Mouse (Mus musculus): ENCODE measurements around the gene Ddhd1.

The Ddhd1 gene

DNA sequence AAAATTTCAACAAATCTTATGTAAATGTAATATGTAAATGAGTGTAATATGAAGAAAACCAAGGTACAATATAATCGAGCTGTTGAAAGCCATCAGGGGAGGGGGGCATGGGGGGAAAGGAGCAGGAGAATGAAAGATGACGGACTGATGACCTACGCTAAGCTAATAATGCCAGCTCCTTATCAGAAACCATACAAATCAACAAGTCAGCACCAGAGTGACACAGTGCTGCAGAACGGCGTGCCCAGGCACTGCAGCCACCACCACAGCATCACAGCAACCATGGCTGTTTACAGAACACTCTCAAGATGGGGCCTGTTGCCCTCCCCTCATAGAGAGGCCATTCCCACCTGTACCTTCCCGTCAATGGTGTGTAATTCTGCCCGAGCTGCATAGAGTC is 10.8 kb downstream of the Ddhd1 start:
- no peak for DNase-seq (ENCODE audit: extremely low spot score, low read depth, low spot score)

GRCm38 (mm10) chr14:45644786-45645185 is 13.2 kb downstream of the Ddhd1 start:
- DNase-seq (ENCODE audit: extremely low spot score, low read depth, low spot score): no peak

DNA sequence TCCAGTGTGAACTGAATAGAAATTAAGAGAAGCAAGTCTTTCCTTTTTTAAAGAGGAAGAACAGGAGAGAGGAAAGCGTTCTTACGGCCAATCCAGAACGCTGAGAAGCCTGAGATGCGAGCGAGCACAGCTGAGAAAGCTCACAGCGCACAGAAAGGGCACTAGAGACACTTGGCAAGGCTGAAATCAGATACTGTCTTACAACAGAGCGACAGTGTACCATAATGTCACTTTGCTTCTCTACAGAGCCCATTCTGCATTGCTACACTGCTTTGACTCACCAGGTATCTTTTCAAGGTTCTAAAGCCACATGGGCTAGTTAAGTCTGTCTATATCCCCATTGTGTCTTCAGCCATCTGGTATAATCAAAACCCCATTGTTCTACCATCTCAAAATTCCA is 13.7 kb downstream of the Ddhd1 start:
- no peak for DNase-seq (ENCODE audit: extremely low spot score, low read depth, low spot score)

DNA sequence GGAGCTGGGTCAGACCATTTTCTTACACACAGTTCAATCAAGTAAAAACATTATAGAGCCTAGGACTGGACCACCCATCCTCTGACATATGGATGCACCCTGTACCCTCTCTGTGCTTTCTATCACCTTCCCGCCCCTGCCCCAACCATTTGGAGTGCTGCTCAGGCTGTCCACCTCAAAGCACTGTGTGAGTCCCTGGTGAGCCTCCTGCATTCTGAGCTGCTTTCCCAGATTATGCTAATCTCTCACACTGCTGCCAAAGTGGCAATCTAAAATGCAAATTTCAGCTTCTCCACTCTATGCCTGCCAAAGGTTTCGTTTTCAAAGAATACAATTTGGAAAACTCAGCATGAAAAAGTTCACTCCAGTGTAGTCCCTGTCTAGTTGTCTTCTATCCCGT is 14.5 kb downstream of the Ddhd1 start:
- DNase-seq (ENCODE audit: extremely low spot score, low read depth, low spot score): no peak

GRCm38 (mm10) chr14:45642795-45643194 is 15.1 kb downstream of the Ddhd1 start:
- no peak for DNase-seq (ENCODE audit: extremely low spot score, low read depth, low spot score)

DNA sequence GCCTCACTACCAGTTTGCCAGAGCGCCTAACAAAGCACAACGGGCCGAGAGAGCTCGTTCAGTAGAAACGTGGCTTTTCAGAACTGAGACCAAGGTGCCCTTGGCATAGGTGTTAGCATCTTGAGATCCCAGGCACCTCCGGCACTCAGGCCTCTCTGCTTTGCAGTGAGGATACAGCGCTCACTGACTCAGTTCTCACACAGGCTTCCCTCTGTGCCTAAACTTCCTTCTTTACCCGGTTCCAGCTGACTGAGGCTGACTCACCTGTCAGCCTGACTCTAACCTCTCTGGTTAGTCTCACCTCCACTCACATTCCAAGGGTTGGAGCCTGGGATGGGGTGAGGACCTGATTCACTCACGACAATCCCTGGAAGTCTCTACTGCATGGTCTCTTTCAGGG is 15.7 kb downstream of the Ddhd1 start:
- no peak for DNase-seq (ENCODE audit: extremely low spot score, low read depth, low spot score)

GRCm38 (mm10) chr14:45638717-45639116 is 19.2 kb downstream of the Ddhd1 start:
- DNase-seq (ENCODE audit: extremely low spot score, low read depth, low spot score): no peak

- no peak for DNase-seq (ENCODE audit: extremely low spot score, low read depth, low spot score)
Measured at GRCm38 (mm10) chr14:45635496-45635895, 22.4 kb downstream of the Ddhd1 start.

- no peak for DNase-seq (ENCODE audit: extremely low spot score, low read depth, low spot score)
Measured at GRCm38 (mm10) chr14:45632756-45633537, 25.0 kb downstream of the Ddhd1 start.

GRCm38 (mm10) chr14:45630544-45630943 is 27.4 kb downstream of the Ddhd1 start:
- DNase-seq (ENCODE audit: extremely low spot score, low read depth, low spot score): no peak

DNA sequence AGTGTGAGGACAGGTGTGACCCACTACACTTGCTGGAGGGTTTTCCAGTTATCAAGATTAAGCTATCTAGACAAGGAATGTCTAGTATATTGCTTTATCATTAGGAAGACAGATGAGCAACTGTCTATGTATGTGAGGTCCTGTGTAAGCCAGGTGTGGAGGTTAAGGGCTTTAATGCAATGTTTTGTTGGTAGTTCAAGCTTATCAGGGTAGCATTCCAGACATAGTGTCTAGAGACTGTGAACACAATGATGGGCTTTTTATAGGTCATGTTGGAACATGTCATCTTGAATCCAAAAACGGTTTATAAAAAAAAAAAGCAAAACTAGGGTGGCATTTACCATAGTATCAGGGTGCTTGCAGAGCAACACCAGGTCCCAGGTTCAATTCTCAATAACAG is 28.0 kb downstream of the Ddhd1 start:
- DNase-seq (ENCODE audit: extremely low spot score, low read depth, low spot score): no peak

GRCm38 (mm10) chr14:45618351-45618750 is 39.6 kb downstream of the Ddhd1 start:
- DNase-seq (ENCODE audit: extremely low spot score, low read depth, low spot score): no peak

DNA sequence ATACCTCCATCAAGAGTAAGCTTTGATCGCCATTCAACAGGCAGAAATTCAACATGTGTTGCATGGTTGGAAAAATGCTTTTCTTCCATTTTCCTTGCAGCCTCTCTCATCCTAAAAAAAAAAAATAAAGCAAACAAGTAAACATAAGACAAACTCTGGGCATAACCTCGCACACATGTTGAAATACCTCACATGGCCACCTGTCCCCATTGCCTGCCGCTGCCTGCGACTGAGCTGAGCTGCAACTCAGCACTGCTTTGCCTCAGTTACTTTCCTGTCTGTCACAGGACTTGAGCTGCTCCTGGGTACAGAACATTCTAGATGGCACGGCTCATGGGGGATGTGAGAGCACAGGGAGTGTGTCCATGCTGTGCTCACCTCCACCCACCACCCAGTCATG is 41.4 kb downstream of the Ddhd1 start:
- DNase-seq (ENCODE audit: extremely low spot score, low read depth, low spot score): no peak

DNA sequence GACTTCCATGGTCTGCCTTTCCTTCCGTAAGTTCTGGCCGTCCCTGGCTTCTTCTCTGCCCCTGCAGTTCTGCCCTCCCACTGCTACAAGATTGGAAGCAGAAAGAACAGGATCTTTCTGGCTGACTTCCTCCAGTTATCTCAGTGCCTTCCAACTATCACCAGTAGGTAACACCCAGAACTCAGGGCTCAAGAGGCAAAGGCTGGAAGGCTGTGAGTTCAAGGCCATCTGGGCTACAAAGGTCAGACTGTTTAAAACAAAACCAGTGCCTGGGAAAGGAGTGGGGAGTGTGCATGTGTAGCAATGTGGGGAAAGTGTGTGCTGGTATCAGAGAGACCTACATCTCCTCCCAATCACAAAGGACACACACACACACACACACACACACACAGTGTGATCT is 42.2 kb downstream of the Ddhd1 start:
- no peak for DNase-seq (ENCODE audit: extremely low spot score, low read depth, low spot score)

GRCm38 (mm10) chr14:45614822-45615221 is 43.1 kb downstream of the Ddhd1 start:
- DNase-seq (ENCODE audit: extremely low spot score, low read depth, low spot score): no peak

GRCm38 (mm10) chr14:45614406-45614805 is 43.5 kb downstream of the Ddhd1 start:
- DNase-seq (ENCODE audit: extremely low spot score, low read depth, low spot score): no peak

- DNase-seq (ENCODE audit: extremely low spot score, low read depth, low spot score): no peak
Measured at GRCm38 (mm10) chr14:45611654-45612053, 46.3 kb downstream of the Ddhd1 start.

DNA sequence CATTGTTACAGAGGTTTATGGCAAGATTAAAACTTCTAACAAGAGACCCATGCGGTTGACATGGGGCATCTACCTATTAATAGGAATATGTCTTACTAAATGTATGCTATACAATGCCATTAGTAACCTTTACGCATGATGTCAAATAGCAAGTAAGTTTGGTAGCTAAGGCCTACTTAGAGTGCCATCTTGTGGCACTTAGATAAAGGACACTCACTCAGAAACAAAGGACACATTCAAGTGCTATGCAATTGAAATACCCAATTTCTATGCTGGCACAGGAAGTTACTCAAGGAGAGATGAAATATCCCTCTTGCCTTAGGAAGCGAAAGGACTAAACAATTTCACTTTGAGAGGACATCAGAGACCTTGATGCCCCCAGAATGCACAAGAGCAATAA is 55.9 kb downstream of the Ddhd1 start:
- peak; percentile 30 for DNase-seq (ENCODE audit: extremely low spot score, low read depth, low spot score)

- no peak for DNase-seq (ENCODE audit: extremely low spot score, low read depth, low spot score)
Measured at GRCm38 (mm10) chr14:45600587-45600986, 57.4 kb downstream of the Ddhd1 start.

DNA sequence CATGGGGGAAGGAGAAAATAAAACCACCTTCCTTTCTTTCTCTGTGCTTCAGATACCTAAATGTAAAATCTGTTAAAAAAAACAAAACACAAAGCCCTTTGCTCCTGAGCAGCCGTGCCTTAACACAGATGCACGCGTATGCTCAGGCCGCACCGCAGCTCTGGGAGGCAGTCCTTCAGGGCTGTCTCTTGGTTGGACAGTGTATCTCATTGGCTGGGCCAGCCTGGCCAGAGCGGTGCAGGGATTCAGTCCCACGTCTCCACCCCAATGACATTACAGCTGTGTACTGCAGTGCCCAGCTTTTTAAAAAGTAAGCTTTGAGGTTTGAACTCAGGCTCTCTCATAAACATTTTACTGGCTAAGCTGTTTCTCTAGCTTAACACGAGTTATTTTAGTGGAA is 60.1 kb downstream of the Ddhd1 start:
- DNase-seq (ENCODE audit: extremely low spot score, low read depth, low spot score): no peak

- no peak for DNase-seq (ENCODE audit: extremely low spot score, low read depth, low spot score)
Measured at GRCm38 (mm10) chr14:45593261-45593660, 64.7 kb downstream of the Ddhd1 start.

DNA sequence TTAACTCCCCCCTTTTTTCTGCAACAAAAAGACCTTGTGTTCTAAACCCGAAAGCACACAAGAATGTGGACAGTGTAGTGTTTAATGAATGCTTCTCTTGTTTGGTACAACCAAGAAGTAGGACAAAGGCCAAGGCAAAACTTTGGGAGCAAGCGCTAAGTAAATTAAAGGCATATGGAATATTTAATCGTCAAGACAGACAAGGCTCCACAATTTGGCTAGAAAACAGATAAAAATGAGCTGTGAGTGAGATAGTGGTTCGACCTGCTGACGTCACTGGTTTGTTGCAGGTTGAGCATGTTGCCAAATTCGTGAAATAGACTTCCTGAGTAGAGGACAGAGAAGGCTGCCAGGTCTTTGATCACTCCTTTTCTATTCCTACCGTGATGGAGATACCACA is 69.5 kb downstream of the Ddhd1 start:
- no peak for DNase-seq (ENCODE audit: extremely low spot score, low read depth, low spot score)

- DNase-seq (ENCODE audit: extremely low spot score, low read depth, low spot score): no peak
Measured at GRCm38 (mm10) chr14:45587536-45587935, 70.4 kb downstream of the Ddhd1 start.

All from hindlimb bud, embryonic 11.5 days (tissue).